Mouse (Mus musculus) megakaryocyte, embryonic 14.5 days (primary cell): ENCODE results near the gene Cdk2.

Experiments
- FLI1 ChIP-seq: IDR thresholded peaks from 2 replicates; pipeline ENCODE4 v1.6.1; 2012; ENCODE audit warnings: low read length, inconsistent platforms, mixed read lengths
- GATA1 ChIP-seq: IDR thresholded peaks from 3 replicates; pipeline ENCODE4 v1.6.1; 2012; ENCODE audit warnings: mixed read lengths, low read length, inconsistent platforms, borderline replicate concordance

DNA sequence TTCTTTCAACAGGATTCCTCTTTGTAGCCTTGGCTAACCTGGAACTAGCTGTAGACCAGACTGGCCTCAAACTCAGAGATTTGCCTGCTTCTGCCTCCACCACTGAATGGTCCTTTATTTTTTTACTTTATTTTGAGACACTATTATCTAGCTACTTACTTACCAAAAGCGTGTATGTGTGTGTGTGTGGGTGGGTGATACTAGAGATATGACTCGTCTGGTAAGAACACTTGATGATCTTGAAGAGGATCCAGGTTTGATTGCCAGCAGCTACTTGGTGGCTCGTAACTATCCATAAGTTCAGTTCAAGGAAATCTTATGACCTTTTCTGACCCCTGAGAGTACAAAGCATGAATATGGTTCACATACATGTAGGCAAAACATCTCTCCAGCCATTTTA, 39.5 kb downstream of the Cdk2 start:
- TF ChIP-seq GATA1 (no peak), FLI1 (no peak)
